Mouse (Mus musculus) G1E (cell line): ENCODE data around the gene Tedc2.

ENCODE experiments used
- CTCF ChIP-seq: IDR thresholded peaks from 2 replicates; pipeline ENCODE4 v1.5.1; 2012; ENCODE audit warnings: low read depth, low read length, inconsistent platforms, mixed read lengths
- GATA1 ChIP-seq: IDR thresholded peaks from 2 replicates; pipeline ENCODE4 v1.6.1; 2012; ENCODE audit warnings: borderline replicate concordance, low read length, inconsistent platforms, mixed read lengths
- TAL1 ChIP-seq: conservative IDR thresholded peaks from 2 replicates; pipeline ENCODE4 v1.6.1; 2012; ENCODE audit warnings: low read depth, low read length, inconsistent platforms, mixed read lengths

- TF ChIP-seq CTCF, result no peak
- TF ChIP-seq GATA1, result no peak
- TF ChIP-seq TAL1, result no peak
Measured at GRCm38 (mm10) chr17:24236921-24237320, 16.3 kb upstream of the Tedc2 start.
